Mouse (Mus musculus) erythroid progenitor cell, adult 5-6 weeks (primary cell): ENCODE results near the gene Uba3. TPM values are rescaled to one million over a fixed set of nuclear protein-coding genes. Genes with fewer than 3 reads are reported as not detected.

Experiments
- ATAC-seq: replicated peaks from 2 replicates; pipeline ENCODE4 v1.8.0; 2016; ENCODE audit warnings: moderate number of reproducible peaks, mild to moderate bottlenecking, moderate TSS enrichment, inconsistent platforms; ENCODE audit not compliant: poor library complexity, low FRiP score, severe bottlenecking
- total RNA-seq, 2 experiments: library from RNA; stranded (forward) in 1 of 2; stranded (reverse) in 1 of 2; fragments of 150-400 nt in 1 of 2; fragments of 186-747, 209-891 nt in 1 of 2; gene quantifications; 2 replicates each; pipeline versions ENCODE4 v1.2.3 to v1.2.4; 2015 to 2017; ENCODE audit warnings: low replicate concordance in 2 of 2

The Uba3 gene
- total RNA-seq, 2 experiments from 2014 or later: 38.6 to 55.7 TPM

- peak; percentile 32; the same call in 1 of the 2 replicates for ATAC-seq
These were observed 6.5 kb upstream of the Uba3 start for GRCm38 (mm10) chr6:97211981-97212380.

- peak; percentile 73 for ATAC-seq
These were observed 5.6 kb upstream of the Uba3 start for GRCm38 (mm10) chr6:97210962-97211601.

GRCm38 (mm10) chr6:97210191-97210961 lies 4.9 kb upstream of the Uba3 start, which contains the start of gene Arl6ip5:
TSS of gene Arl6ip5 (plus strand) at chr6:97210689.
- peak; percentile 83 for ATAC-seq

- no peak for ATAC-seq
These were observed 4.3 kb upstream of the Uba3 start for GRCm38 (mm10) chr6:97209751-97210150.

- no peak for ATAC-seq
These were observed 3.8 kb upstream of the Uba3 start for GRCm38 (mm10) chr6:97209201-97209600.

GRCm38 (mm10) chr6:97208406-97208805 lies 3.0 kb upstream of the Uba3 start:
- no peak for ATAC-seq

GRCm38 (mm10) chr6:97207085-97207484 lies 1.6 kb upstream of the Uba3 start:
- no peak for ATAC-seq

- no peak for ATAC-seq
These were observed 495 bp downstream of the Uba3 start for GRCm38 (mm10) chr6:97204952-97205351.

GRCm38 (mm10) chr6:97204252-97204869 lies 1.1 kb downstream of the Uba3 start:
- ATAC-seq: no peak

GRCm38 (mm10) chr6:97202477-97202876 lies 3.0 kb downstream of the Uba3 start:
- ATAC-seq: no peak

- no peak for ATAC-seq
These were observed 5.0 kb downstream of the Uba3 start for GRCm38 (mm10) chr6:97200437-97200836.

GRCm38 (mm10) chr6:97179367-97179828 lies 26.0 kb downstream of the Uba3 start:
- peak; percentile 69 for ATAC-seq

- peak; percentile 96 for ATAC-seq
These were observed 26.7 kb downstream of the Uba3 start, which contains the start of gene Tmf1 for GRCm38 (mm10) chr6:97178491-97179366. TSS of gene Tmf1 (minus strand) at chr6:97179122.

GRCm38 (mm10) chr6:97175716-97176115 lies 29.7 kb downstream of the Uba3 start:
- no peak for ATAC-seq

- ATAC-seq: no peak
These were observed 55.3 kb downstream of the Uba3 start for GRCm38 (mm10) chr6:97150156-97150555.

GRCm38 (mm10) chr6:97149721-97150120 lies 55.7 kb downstream of the Uba3 start:
- ATAC-seq: no peak

- ATAC-seq: peak; percentile 88
These were observed 56.8 kb downstream of the Uba3 start, which contains the start of gene Eogt for GRCm38 (mm10) chr6:97148383-97149251. TSS of gene Eogt (minus strand) at chr6:97149182.

- no peak for ATAC-seq
These were observed 57.6 kb downstream of the Uba3 start for GRCm38 (mm10) chr6:97147755-97148382.
